Mouse (Mus musculus): ENCODE data around the gene Dcdc2a. TPM values are rescaled to one million over a fixed set of nuclear protein-coding genes. Genes with fewer than 3 reads are reported as not detected.
A peak's percentile ranks its signal among the peaks of the same experiment; 100 is the strongest.

Dcdc2a gene
- total and polyA plus RNA-seq, 3 experiments: 0.12 TPM; not detected in 2

DNA sequence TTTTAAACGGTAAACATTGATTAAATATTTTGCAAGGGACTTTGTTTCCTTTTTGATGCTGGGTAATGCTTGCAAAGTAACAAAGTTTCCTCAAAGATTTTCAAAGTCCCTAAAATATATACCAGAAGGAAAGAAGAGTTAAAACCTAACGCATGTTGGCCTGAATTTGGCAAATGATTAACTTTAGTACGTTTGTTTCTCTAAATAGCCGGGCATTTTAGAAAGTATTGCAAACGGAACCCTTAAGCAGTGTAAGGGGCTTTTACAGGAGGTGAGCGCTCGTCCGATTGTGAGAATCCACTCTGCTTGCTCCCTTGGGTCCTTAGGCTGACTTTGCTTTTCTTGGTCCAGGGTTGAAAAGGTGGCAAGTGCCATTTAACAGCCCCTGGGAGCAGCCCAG lies 41.5 kb downstream of the Dcdc2a start:
- H3K4me1 ChIP-seq (ENCODE audit: control insufficient read depth, insufficient read depth, low read length): no peaks in the 10 kb centered on the region
- TF ChIP-seq CTCF (IDR thresholded peaks at IDR 0.05): no peak
- no peak for TF ChIP-seq POLR2A (IDR thresholded peaks at IDR 0.05; ENCODE audit: insufficient read depth, low read depth, low read length)
- no peak for TF ChIP-seq EP300 (IDR thresholded peaks at IDR 0.05; ENCODE audit: insufficient read depth, low read depth, low read length)
- WGBS: 80% methylated on average over 8 of the region's 8 CpGs
- H3K36me3 ChIP-seq (ENCODE audit: control insufficient read depth, insufficient read depth, low read length): no peaks in the 10 kb centered on the region
- H3K27ac ChIP-seq: no peak overlapping the region
- no peaks in the 10 kb centered on the region for H3K27me3 ChIP-seq (ENCODE audit: control insufficient read depth, insufficient read depth, low read length)
- no peak overlapping the region for H3K4me3 ChIP-seq
- H3K9ac ChIP-seq (ENCODE audit: low read depth, low read length): no peak overlapping the region
- H3K79me2 ChIP-seq (replicated peaks; ENCODE audit: control insufficient read depth, insufficient read depth, low read length): no peaks in the 10 kb centered on the region
- no peak for DNase-seq
- intact Hi-C loops (cut with DNase I): no loop called here

- Histone ChIP-seq H3K4me3 (no peak overlapping the region), H3K4me1 (ENCODE audit: control insufficient read depth, insufficient read depth, low read length) (no peaks in the 10 kb centered on the region), H3K27me3 (ENCODE audit: control insufficient read depth, insufficient read depth, low read length) (no peaks in the 10 kb centered on the region), H3K79me2 (replicated peaks; ENCODE audit: control insufficient read depth, insufficient read depth, low read length) (no peaks in the 10 kb centered on the region), H3K27ac (no peak overlapping the region), H3K36me3 (ENCODE audit: control insufficient read depth, insufficient read depth, low read length) (no peaks in the 10 kb centered on the region), H3K9ac (ENCODE audit: low read depth, low read length) (no peak overlapping the region)
- intact Hi-C loops (cut with DNase I): no loop called here
- DNase-seq: no peak
- WGBS: 61% methylated on average over 5 of the region's 5 CpGs
- no peak for TF ChIP-seq POLR2A (IDR thresholded peaks at IDR 0.05; ENCODE audit: insufficient read depth, low read depth, low read length)
- TF ChIP-seq EP300 (IDR thresholded peaks at IDR 0.05; ENCODE audit: insufficient read depth, low read depth, low read length): no peak
- TF ChIP-seq CTCF (IDR thresholded peaks at IDR 0.05): no peak
These were observed 42.8 kb downstream of the Dcdc2a start for GRCm38 (mm10) chr13:25098578-25098977.

DNA sequence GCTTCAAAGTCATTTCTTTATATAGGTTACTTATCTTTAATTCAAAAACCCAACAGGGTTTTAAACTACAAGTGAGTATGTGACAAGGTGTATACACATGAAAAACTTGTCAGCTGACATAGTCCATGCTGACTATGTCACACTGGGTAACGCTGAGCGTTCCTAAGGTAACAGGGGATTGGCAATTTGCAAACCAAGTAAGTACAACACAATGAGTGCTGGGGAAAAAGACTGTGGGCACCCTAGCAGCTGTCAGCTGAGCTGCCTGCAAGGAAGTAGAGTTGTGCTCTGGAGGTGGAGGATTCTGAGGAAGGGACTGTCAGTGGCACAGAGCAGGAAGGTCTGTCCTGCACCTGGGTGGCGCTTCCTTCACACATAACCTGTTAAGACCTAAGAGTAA lies 43.7 kb downstream of the Dcdc2a start:
- intact Hi-C loops (cut with DNase I): no loop called here
- Histone ChIP-seq H3K36me3 (ENCODE audit: control insufficient read depth, insufficient read depth, low read length) (no peaks in the 10 kb centered on the region), H3K9ac (ENCODE audit: low read depth, low read length) (no peak overlapping the region), H3K27ac (no peak overlapping the region), H3K4me1 (ENCODE audit: control insufficient read depth, insufficient read depth, low read length) (no peaks in the 10 kb centered on the region), H3K4me3 (no peak overlapping the region), H3K79me2 (replicated peaks; ENCODE audit: control insufficient read depth, insufficient read depth, low read length) (no peaks in the 10 kb centered on the region), H3K27me3 (ENCODE audit: control insufficient read depth, insufficient read depth, low read length) (no peaks in the 10 kb centered on the region)
- DNase-seq: no peak
- 79% methylated on average over 3 of the region's 3 CpGs for WGBS
- TF ChIP-seq EP300 (IDR thresholded peaks at IDR 0.05; ENCODE audit: insufficient read depth, low read depth, low read length): no peak
- TF ChIP-seq CTCF (IDR thresholded peaks at IDR 0.05): no peak

- DNase-seq: no peak
- Histone ChIP-seq H3K79me2 (replicated peaks; ENCODE audit: control insufficient read depth, insufficient read depth, low read length) (no peaks in the 10 kb centered on the region), H3K36me3 (ENCODE audit: control insufficient read depth, insufficient read depth, low read length) (no peaks in the 10 kb centered on the region), H3K9ac (ENCODE audit: low read depth, low read length) (no peak overlapping the region), H3K4me1 (ENCODE audit: control insufficient read depth, insufficient read depth, low read length) (no peaks in the 10 kb centered on the region), H3K4me3 (no peak overlapping the region), H3K27ac (no peak overlapping the region), H3K27me3 (ENCODE audit: control insufficient read depth, insufficient read depth, low read length) (no peaks in the 10 kb centered on the region)
- TF ChIP-seq EP300 (IDR thresholded peaks at IDR 0.05; ENCODE audit: insufficient read depth, low read depth, low read length) (no peak), POLR2A (IDR thresholded peaks at IDR 0.05; ENCODE audit: insufficient read depth, low read depth, low read length) (no peak)
- WGBS: 84% methylated on average over 6 of the region's 6 CpGs
- intact Hi-C loops (cut with DNase I): no loop called here
These were observed 44.8 kb downstream of the Dcdc2a start for GRCm38 (mm10) chr13:25100581-25100980.

- no peak for TF ChIP-seq EP300 (IDR thresholded peaks at IDR 0.05; ENCODE audit: insufficient read depth, low read depth, low read length)
- TF ChIP-seq CTCF (IDR thresholded peaks at IDR 0.05): no peak
- TF ChIP-seq POLR2A (IDR thresholded peaks at IDR 0.05; ENCODE audit: insufficient read depth, low read depth, low read length): no peak
- no peaks in the 10 kb centered on the region for H3K27me3 ChIP-seq (ENCODE audit: control insufficient read depth, insufficient read depth, low read length)
- H3K9ac ChIP-seq (ENCODE audit: low read depth, low read length): no peak overlapping the region
- intact Hi-C loops (cut with DNase I): no loop called here
- H3K79me2 ChIP-seq (replicated peaks; ENCODE audit: control insufficient read depth, insufficient read depth, low read length): no peaks in the 10 kb centered on the region
- no peaks in the 10 kb centered on the region for H3K4me1 ChIP-seq (ENCODE audit: control insufficient read depth, insufficient read depth, low read length)
- H3K27ac ChIP-seq: no peak overlapping the region
- H3K36me3 ChIP-seq (ENCODE audit: control insufficient read depth, insufficient read depth, low read length): no peaks in the 10 kb centered on the region
- DNase-seq: no peak
- H3K4me3 ChIP-seq: no peak overlapping the region
These were observed 49.9 kb downstream of the Dcdc2a start for GRCm38 (mm10) chr13:25105671-25106070.

- no peaks in the 10 kb centered on the region for H3K79me2 ChIP-seq (replicated peaks; ENCODE audit: control insufficient read depth, insufficient read depth, low read length)
- TF ChIP-seq CTCF (IDR thresholded peaks at IDR 0.05) (no peak), POLR2A (IDR thresholded peaks at IDR 0.05; ENCODE audit: insufficient read depth, low read depth, low read length) (no peak), EP300 (IDR thresholded peaks at IDR 0.05; ENCODE audit: insufficient read depth, low read depth, low read length) (no peak)
- H3K27me3 ChIP-seq (ENCODE audit: control insufficient read depth, insufficient read depth, low read length): no peaks in the 10 kb centered on the region
- DNase-seq: peak in 1 of 2 experiments; percentile 23
- no peak overlapping the region for H3K9ac ChIP-seq (ENCODE audit: low read depth, low read length)
- H3K4me3 ChIP-seq: no peak overlapping the region
- no peaks in the 10 kb centered on the region for H3K4me1 ChIP-seq (ENCODE audit: control insufficient read depth, insufficient read depth, low read length)
- H3K36me3 ChIP-seq (ENCODE audit: control insufficient read depth, insufficient read depth, low read length): no peaks in the 10 kb centered on the region
- intact Hi-C loops (cut with DNase I): no loop called here
- WGBS: 48% methylated on average over 5 of the region's 5 CpGs
- H3K27ac ChIP-seq: peak overlapping the region; percentile 23
These were observed 50.9 kb downstream of the Dcdc2a start for GRCm38 (mm10) chr13:25106740-25107139.
